Mouse (Mus musculus) adrenal gland, adult 8-10 months (tissue): ENCODE results near the gene Zrsr1. TPM values are rescaled to one million over a fixed set of nuclear protein-coding genes. Genes with fewer than 3 reads are reported as not detected.

ENCODE experiments used
- DNase-seq: peaks from one replicate; pipeline ENCODE4 v3.0.0; 2022
- total RNA-seq, 4 experiments: library from RNA; stranded (reverse); gene quantifications; 2 replicates each; pipeline ENCODE4 v1.2.4; 2022

The Zrsr1 gene
- total RNA-seq, 4 experiments from 2014 or later: 36.9 to 43.0 (median 39.3) TPM

GRCm38 (mm10) chr11:22973599-22973998 is 1.8 kb downstream of the Zrsr1 start:
- no peak for DNase-seq

GRCm38 (mm10) chr11:22978215-22978614 is 6.4 kb downstream of the Zrsr1 start:
- DNase-seq: no peak

- DNase-seq: no peak
Measured at GRCm38 (mm10) chr11:22978711-22979110, 6.9 kb downstream of the Zrsr1 start.

- DNase-seq: no peak
Measured at GRCm38 (mm10) chr11:22979221-22979620, 7.4 kb downstream of the Zrsr1 start.

GRCm38 (mm10) chr11:22981041-22981440 is 9.2 kb downstream of the Zrsr1 start:
- DNase-seq: no peak

GRCm38 (mm10) chr11:22981543-22981950 is 9.7 kb downstream of the Zrsr1 start:
- no peak for DNase-seq

- DNase-seq: peak; percentile 91
Measured at GRCm38 (mm10) chr11:22981984-22982757, 10.4 kb downstream of the Zrsr1 start, which contains the start of the genes Gm28048 and Commd1. Gene Gm28048 (minus strand): TSS chr11:22982090. Gene Commd1 (minus strand): TSS chr11:22982382.

GRCm38 (mm10) chr11:22982846-22983245 is 11.0 kb downstream of the Zrsr1 start:
- no peak for DNase-seq

- no peak for DNase-seq
Measured at GRCm38 (mm10) chr11:22985510-22985909, 13.7 kb downstream of the Zrsr1 start.

- DNase-seq: no peak
Measured at GRCm38 (mm10) chr11:22987357-22987756, 15.6 kb downstream of the Zrsr1 start.

GRCm38 (mm10) chr11:22989786-22990185 is 18.0 kb downstream of the Zrsr1 start:
- no peak for DNase-seq

GRCm38 (mm10) chr11:22990393-22991126 is 18.8 kb downstream of the Zrsr1 start, which contains the start of gene Cct4:
Gene Cct4 (plus strand): TSS chr11:22990519.
- peak; percentile 92 for DNase-seq

- no peak for DNase-seq
Measured at GRCm38 (mm10) chr11:22991218-22991835, 19.5 kb downstream of the Zrsr1 start.

GRCm38 (mm10) chr11:22994271-22994670 is 22.5 kb downstream of the Zrsr1 start:
- no peak for DNase-seq

- no peak for DNase-seq
Measured at GRCm38 (mm10) chr11:22995461-22995860, 23.7 kb downstream of the Zrsr1 start.

GRCm38 (mm10) chr11:22998308-22998707 is 26.5 kb downstream of the Zrsr1 start:
- no peak for DNase-seq

GRCm38 (mm10) chr11:23005276-23005675 is 33.5 kb downstream of the Zrsr1 start:
- no peak for DNase-seq

- no peak for DNase-seq
Measured at GRCm38 (mm10) chr11:23007166-23007480, 35.3 kb downstream of the Zrsr1 start.

GRCm38 (mm10) chr11:23007481-23008180 is 35.8 kb downstream of the Zrsr1 start, which contains the start of gene Fam161a:
Gene Fam161a (plus strand): TSS chr11:23007531.
- peak; percentile 73 for DNase-seq

- peak; percentile 82 for DNase-seq
Measured at GRCm38 (mm10) chr11:23008181-23008823, 36.5 kb downstream of the Zrsr1 start.

GRCm38 (mm10) chr11:23008824-23009200 is 37.0 kb downstream of the Zrsr1 start:
- DNase-seq: no peak

- no peak for DNase-seq
Measured at GRCm38 (mm10) chr11:23013096-23013495, 41.3 kb downstream of the Zrsr1 start.
